Mouse (Mus musculus) mesoderm, embryonic 11.5 days (tissue): ENCODE data around the gene Gjc2.
"Not testable (repeated sequence)": the region's sequence is repeated elsewhere in the genome, so short reads cannot be mapped to it uniquely, and the experiment has no call there.

ENCODE experiments used
- DNase-seq: peaks from one replicate; pipeline ENCODE4 v3.0.0-alpha.2; 2012; ENCODE audit warnings: low read depth, low spot score

The Gjc2 gene

DNA sequence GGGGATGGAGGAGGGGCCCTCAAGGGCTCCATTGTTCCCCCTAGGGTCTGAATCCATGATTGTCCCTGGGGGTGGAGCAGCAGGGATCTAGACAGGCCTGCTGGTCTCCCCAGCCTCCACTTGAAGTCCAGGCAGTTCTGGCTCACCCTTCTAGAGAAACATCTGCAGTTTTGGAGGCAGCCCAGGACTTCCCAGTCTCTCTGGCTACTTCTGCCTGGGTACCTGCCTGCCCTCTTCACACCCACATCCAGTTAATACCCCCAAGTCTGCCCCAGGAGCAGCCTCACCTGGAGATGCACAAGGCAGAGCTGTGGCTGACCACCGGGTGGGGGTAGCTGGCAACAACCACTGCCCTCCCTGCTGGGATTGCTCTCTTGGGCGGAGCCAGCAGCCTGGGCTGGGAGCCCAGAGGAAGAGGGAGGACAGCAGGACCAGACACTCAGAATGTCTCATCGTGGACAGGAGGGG, at the start of gene Gjc2:
Gene Gjc2, minus strand, starts transcription at position 350 of the 468 bp plus-strand sequence.
- no peak for DNase-seq

DNA sequence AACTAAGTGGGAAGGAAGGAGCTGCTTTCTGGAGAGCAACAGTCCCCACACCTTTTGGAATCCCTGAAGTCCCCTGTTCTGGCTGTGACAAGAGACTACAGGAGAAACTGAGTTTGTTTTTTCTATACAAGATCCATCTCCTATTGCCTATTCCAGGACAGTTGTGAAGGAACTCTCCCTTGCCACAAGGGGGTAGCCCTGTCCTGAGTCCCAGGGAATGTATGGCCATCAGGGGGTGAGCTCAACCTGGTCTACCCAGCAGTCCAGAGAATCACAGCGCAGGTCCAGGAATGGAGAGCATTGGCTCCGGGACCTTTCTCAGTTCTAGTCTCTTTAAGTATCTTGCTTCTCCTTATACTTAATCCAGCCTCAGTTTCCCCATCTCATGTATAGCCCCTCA, 49.8 kb upstream of the Gjc2 start:
- DNase-seq: no peak

DNA sequence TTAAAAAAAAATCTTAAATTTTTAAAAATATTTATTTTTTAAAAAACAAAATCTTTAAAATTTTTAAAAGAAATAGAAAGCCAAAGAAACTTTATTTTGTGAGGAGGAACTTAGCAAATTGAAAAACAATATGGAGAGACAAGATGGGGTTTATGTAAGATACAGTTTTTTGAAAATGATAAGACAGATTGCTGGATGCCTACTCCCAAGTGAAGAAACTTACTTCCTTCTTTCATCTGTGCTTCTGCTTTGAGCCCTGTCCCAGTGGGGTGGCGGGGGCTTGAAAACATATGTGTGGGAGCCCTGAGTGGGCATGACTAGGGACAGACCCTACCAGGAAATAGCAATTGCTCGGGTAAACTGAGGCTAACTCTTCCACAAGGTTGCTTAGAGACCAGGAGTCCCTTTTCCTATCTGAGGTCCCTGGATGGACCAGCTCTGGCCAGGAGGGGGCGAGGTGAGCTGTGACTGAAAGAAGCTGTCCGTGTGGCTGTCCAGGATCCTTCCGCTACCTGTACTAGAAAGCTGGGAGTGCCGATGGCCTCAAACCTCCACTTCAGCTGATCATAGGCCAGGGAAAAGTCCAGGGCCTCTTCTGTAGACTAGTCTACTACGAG, 47.2 kb upstream of the Gjc2 start:
- peak; percentile 64 for DNase-seq

DNA sequence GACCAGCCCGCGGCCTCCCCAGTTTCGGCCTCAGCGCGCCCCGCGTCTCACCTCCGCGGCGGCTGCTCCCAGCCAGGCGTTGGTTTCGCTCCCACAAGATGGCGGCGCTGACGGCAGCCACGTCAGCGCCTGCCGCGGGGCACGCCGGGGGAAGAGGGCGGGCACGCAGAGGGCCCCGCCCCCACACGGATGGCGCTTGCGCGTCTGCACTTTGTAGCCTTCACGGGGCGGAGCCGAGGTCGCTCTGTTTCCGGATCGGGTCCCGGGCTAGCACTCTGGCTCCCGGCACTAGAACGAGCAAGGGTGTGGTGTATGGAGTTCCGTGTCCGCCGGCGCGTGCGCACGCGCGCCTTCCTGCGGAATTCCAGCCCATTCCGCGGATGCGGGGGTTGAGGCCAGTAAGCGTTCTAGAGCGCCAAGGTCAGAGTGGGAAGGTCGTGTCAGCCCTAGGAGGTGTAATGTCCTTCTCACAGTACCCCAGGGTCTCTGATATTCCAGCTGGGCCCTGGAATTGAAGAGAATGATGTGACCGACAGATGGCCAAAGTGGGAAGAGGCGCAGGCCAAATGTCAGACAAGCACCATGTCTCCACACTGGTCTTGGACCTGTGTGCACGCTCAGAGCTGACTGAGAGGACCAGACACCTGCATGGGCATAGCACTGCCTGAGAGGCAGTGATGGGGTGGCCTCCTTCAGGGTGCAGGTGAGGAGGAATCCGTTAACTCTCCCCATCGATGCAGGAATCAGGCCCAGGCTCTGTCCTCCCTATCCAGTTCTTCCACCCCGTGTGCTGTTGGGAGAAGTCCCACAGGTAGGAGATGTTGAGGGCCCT, 45.3 kb upstream of the Gjc2 start, which contains the start of gene Arf1:
Gene Arf1, minus strand, starts transcription at position 149 of the 832 bp plus-strand sequence.
- peak; percentile 98 for DNase-seq

DNA sequence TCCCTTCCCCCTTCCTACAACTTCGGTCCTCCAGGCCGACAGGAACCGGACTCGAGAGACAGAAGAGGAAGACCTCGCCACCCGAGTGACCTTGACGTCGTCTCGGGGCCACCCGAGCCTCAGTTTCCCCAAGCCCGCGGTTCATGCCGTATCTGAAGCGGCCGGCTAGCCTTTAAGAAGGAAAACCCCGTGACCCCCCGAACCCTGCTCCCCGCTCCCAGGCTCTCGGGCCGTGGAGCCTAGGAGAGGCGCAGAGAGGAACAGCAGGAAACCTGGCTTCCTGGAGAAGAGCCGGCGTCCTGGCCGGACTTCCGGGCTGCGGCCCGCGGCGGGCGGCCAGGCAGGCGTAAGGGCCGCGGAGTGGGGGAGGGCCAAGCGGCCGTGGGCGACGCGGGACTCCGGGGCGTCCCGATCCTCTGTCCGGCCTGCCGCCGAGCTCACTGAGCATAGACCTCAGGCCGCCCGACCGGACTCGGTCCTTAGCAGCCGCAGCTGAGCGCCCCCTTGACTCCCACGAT, 44.6 kb upstream of the Gjc2 start:
- no peak for DNase-seq

DNA sequence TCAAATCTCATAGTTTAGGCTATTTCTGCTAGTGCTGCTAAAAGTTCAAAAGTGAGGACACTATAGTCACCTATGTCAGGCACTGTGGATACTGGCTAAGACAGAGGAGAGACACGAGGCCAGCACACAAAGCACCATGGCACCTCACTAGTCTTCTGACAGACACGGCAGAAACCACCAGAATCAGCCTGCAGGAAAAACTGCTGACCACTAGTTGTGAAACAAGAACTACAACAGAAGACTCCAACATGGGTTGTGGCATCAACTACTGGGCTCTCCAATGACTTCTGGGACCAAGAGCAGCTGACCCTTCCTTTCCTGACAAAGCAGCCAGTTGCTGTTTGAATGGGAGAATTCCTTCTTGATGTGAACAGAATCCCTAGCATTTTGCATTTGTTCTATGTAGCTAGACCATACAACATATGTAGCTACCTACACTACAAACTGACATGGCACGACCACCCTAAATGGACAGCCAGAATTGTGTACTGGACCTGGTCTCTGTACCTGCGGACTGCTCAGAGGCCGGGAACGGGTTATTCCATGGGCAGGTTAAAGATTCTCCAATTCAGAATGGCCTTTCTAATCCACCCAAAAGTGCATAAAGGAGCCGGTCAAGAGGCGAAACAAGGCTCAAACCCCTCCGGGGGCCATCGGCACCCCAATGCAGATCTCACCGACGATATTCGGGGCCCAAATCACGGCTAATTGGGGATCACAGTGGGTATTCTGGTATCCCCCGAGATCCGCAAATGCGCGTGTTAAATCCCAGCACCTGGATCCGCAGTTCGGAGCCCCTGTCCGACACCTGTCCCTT, 44.0 kb upstream of the Gjc2 start:
- no peak for DNase-seq

DNA sequence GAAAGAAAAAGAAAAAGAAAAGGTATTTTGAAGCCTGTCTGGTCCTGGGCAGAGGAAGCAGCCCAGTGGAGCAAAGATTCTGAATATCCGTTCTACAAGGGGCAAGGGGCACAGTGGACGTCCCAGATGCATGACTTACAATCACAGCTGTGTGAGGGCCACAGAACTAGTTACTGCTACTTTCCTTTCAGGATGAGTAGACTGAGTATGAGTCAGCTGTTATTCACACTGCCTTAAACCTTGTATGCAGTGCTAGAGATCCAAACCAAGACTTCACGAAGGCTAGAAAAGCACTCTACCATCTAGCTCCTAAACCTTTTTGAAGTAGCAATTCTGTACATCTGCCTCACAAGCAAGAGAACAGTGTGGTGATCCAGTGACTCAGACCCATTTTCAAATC, 43.2 kb upstream of the Gjc2 start:
- no peak for DNase-seq

DNA sequence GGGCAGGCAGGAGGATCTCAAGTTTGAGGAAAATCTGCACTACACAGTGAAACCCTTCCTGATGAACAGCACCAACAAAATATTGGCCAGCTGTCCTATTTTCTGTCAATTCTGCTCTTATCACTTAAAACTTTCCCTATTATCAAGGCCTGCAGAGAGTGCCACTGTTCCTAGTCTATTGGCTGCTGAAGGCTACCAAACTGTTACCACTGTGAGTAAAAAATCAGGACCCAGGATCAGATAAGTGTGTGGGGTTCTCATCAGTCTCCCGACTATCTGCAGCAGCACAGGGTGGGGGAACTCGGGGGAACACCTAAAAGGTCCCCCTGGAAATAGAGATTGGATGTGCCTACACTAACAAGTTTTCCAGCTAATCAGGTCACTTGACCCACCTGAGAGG, 42.2 kb upstream of the Gjc2 start:
- no peak for DNase-seq

DNA sequence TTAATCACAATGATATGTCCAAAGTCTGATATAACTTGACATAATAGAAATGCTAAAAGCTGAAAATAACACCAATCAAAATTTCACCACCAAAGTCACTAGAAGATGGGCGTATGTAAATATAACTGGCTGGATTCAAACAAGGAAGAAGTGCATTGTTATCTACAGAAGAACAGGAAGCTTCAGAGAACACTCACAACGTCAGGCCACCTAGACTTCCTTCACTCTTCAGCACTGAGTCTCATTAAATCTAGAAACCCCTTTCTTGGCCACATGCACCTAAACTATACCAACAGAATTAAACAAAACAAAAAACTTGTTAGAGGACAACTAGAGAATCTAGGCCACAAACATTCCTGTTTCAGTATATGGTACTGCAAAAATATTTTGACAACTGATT, 41.5 kb upstream of the Gjc2 start:
- DNase-seq: no peak

DNA sequence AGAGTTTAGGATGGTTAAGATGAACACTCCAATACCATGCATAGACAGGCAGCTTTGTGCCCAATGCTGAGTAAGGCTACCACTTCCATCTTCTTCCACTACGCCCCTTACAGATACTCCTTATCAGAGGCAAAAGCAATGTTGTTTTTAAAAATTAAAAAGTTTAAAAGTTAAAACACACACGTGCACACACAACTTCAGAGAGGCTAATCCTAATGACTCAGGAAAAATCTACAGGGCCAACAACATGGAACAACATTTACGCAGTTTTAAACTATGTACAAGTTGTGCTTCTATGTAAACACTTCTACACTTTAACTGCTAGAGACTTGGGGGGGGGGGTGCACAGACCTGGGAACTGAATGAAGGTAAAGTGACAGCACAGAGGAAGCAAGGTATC, 41.0 kb upstream of the Gjc2 start:
- no peak for DNase-seq

DNA sequence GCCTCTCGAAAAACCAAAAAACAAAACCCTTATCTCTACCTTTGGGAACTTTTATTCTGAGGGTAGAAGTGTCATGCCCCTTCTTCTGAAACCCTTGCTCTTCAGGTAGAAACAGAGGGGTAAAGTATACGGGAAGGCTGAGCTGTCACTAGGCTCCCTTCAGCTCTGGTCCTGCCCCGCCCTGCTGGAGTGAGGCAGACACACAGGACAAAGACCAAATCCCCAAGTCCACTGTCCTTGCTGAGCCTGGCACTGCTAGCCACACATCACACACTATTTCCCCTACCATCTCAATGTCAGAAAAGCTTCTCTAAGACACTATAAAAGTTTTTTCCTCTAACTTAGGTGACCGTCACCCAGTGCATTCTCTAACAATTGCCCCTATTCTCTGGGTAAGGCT, 39.3 kb upstream of the Gjc2 start:
- no peak for DNase-seq

DNA sequence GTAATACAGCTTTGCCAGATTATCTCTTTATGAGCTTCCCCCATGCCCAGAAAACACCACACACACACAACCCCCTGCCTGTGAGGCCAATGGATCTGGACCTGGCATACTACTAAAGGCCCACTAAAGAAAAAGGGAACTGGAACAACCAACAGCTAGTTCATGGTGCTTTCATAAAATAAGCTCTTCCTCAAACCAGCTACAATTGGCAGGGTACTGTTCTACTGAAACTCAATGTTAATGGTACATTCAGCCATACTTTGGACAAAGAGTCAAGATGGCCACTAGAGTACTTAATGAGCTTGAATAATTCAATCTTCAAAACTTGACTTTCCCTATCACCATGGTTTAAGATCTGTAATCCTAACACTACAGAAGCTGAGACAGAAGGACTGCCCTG, 38.6 kb upstream of the Gjc2 start:
- no peak for DNase-seq

DNA sequence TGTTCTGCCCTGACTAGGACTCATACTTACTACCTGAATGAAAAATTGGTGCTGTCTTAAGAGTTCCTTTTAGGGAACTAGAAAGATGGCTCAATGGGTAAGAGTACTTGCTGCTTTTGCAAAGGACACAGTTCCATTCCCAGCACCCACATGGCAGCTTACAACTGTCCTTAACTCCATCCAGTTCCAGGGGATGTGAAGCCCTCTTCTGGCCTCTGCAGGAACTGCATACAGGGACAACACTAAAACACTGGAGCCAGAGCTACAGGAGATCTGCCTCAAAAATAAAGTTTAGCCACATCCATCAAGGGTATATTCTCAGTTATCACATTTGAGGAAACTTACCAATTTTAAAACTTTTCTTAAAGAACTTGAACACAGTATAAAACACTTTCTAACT, 36.1 kb upstream of the Gjc2 start:
- DNase-seq: peak; percentile 37

DNA sequence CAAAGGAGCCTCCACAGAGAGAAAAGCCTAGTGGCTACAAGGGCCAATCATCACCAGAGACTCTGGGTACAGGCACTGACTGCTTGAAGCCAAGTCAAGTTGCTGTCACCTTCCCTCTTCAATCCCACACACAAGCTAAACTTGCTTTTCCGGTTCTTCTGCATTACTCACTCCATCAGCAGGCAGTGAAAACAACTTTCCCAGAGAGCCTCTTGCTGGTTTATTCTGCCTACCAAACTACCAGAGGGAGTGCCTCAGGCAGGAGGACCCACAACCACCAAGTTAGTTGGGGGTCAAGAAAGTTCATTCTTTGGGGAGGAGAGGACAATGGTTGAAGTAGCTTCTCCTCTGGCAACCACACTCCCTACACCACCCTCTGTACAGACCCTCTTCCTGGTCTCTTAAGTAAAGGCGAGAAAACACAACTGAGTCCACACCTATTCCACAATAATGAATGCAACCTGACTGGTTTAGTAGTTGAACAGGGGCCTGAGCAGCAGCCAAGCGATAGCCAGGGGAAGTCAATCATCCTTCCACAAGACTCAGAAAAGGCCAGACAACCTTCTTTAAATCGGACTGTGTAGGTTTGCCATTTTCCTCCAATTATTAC, 35.5 kb upstream of the Gjc2 start:
- DNase-seq: no peak

DNA sequence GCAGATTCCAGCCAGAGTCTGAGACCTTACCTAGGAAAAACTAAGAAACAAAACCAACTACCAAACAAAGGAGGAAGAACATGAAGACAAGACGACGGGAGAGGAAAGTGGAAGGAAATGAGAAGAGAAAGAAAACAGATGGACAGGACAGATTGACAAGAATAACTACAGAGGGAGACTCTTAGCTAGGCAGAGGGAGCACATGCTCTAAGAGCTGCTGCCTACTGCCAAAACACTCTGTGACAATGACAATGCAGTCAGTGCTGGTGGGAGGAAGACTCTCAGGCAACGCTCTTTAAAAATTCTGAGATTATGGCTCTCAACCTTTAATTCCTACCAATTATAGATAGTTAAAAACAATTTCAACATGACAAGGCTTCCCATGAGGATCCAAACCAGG, 33.9 kb upstream of the Gjc2 start:
- no peak for DNase-seq

DNA sequence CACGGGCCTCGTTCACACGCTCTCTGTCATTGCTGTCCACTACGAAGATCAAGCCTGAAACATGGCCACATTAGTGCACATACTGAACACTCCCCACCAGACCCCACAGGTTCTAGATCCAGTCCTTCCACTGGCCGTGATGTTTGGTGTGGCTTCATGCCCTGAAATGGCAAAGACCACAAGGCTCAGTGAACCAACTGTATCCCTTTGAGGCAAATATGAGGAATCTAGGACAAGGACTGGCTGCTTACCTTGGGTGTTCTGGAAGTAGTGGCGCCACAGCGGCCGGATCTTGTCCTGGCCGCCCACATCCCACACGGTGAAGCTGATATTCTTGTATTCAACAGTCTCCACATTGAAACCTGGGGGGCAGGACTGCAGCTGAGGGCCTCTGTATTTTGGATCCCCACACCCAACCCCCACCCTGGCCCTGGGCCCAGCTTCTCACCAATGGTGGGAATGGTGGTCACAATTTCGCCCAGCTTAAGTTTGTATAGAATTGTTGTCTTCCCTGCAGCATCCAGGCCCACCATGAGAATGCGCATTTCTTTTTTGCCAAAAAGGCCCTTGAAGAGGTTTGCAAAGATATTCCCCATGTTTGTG, 30.0 kb upstream of the Gjc2 start:
- no peak for DNase-seq

DNA sequence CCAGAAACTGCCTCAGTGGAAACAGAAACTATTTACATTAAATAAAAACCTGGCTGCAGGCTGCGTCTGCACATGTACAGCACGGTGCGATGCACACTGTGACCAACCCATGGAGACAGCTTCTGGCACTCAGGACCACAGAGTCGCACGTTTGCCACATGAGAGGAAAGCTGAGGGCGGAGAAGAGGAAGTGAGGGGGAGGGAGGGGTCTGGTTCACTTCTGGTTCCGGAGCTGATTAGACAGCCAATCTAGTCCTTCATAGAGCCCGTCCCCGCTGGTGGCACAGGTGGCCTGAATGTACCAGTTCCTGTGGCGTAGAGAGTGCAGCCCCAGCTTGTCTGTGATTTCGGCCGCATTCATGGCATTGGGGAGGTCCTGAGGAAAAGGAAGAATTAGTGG, 29.3 kb upstream of the Gjc2 start:
- DNase-seq: not testable (repeated sequence)

DNA sequence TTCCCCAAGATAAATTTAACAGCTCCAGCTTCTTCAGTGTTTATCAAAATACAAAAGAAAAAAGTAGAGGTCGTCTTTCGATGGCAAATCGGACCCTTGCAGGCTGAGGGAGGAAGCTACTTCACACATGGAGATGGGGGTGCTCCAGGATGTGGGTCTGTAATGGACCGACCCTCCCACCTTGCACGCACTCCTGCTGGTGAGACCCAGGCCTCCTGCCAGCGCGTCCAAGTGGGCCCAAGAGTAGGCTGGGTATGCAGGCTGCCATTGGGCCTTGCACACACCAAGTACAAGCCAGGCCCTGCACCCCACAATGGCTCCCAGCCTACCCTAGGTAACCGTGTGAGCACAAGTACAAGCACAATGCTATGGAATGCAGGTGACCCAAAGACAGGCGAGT, 28.5 kb upstream of the Gjc2 start:
- DNase-seq: not testable (repeated sequence)

DNA sequence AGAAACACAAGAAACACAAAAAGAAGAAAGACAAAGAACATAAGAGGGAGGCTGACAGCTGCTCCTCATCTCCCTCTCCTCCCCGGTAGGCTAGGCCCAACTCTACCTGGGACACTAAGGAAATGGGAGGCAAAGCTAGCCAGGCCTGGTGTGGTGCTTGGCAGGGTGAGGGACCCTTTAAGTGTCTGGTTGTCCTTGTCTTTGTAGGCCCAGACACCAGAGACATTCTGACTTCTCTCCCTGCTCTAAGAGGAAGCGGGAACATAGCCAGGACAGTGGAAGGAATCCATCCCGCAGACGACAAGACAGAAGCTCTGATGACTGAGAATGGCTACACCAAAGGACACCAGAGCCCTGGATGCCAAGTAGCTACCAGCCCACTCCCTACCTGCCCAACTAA, 27.0 kb upstream of the Gjc2 start:
- DNase-seq: no peak

DNA sequence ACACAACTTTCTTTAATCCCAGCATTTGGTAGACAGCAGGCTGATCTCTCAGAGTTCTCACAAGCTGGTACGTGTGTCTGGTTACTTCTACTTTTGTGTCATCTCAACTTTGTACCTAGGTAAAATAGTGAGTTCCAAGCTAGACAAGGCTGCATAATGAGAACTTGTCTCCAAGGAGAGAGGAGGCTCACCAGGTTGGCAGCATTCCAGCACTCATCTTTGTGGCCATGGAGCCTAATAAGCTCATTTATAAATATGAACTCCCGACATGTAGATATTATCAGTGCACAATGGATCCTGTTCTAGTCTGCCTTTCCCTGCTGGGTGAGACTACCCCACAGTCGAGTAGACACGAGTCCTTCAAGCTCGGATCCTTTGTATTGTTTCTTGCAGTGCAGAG, 26.6 kb upstream of the Gjc2 start:
- no peak for DNase-seq

DNA sequence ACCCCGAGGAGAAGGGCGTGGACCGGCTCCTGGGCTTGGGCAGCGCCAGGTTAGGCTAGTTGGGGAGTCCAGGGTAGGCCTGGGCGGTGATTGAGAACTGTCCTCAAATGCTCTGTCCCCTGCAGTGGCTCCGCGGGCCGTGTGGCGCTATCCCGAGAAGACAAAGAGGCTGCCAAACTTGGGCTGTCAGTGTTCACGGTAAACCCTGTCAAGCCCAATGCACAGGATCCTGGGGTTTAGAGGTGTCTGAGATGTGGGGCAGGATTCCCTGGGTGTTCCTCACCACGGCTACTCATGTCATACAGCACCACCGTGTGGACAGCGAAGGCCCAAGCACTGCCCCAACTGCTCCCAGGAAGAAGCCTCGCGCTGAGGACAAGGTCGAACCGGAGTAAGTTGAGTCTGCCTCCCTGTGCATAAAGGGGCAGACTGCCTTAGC, 26.0 kb upstream of the Gjc2 start:
- peak; percentile 73 for DNase-seq
